Mouse (Mus musculus): ENCODE measurements around the gene Gm15319. TPM values are rescaled to one million over a fixed set of nuclear protein-coding genes. Genes with fewer than 3 reads are reported as not detected.
"Not testable (repeated sequence)": the region's sequence is repeated elsewhere in the genome, so short reads cannot be mapped to it uniquely, and the experiment has no call there.

Gene Gm15319
- polyA plus RNA-seq, 1 experiment from 2014 or later = not detected

DNA sequence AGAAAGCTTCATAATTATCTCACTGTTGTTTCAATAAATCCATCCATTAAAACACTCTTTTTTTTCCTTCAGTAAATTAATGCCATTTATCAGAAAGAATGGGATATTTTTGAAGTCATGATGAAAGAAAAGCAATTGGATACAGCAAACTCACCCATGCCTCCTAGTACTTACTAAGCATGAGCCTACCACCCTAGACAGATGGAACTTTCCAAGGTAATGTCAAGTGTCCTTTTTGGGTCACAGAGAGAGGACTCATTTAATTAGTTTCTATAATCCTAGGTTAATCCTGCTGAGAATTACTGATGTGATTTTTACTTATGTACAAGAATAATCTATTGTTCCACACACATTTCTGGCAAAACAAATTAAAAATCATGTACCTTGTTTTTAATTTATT, 69.0 kb downstream of the Gm15319 start:
- H3K4me3 ChIP-seq; DNase-seq (ENCODE audit: low spot score); H3K9me3 ChIP-seq; H3K27ac ChIP-seq (replicated peaks); H3K36me3 ChIP-seq (replicated peaks); H3K4me1 ChIP-seq; H3K27me3 ChIP-seq (replicated peaks; ENCODE audit: low read depth, poor library complexity, severe bottlenecking): not testable (repeated sequence)

DNA sequence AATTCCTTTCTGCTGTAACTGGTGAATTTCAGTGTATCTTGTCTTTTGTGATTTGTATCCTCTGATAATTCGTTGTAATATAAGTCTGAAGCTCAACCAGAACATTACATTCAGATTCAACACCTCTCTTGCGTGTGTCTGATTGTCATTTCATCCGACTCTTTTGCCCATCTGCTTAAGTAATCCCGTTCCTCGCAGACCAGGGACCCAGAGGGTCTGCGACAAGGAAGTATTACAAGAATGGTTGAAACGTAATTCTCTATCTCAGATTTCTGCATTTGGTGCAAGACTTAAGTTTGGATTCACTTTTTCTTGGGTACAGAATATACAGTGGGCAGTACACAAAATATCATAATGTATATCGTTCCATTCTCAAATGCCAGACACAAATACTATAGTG, 73.0 kb downstream of the Gm15319 start:
- DNase-seq (ENCODE audit: low spot score); H3K27me3 ChIP-seq (replicated peaks; ENCODE audit: low read depth, poor library complexity, severe bottlenecking); H3K4me1 ChIP-seq; H3K36me3 ChIP-seq (replicated peaks); H3K4me3 ChIP-seq; H3K27ac ChIP-seq (replicated peaks); H3K9me3 ChIP-seq: not testable (repeated sequence)
- 84% methylated on average over 5 of the region's 8 CpGs for WGBS

DNA sequence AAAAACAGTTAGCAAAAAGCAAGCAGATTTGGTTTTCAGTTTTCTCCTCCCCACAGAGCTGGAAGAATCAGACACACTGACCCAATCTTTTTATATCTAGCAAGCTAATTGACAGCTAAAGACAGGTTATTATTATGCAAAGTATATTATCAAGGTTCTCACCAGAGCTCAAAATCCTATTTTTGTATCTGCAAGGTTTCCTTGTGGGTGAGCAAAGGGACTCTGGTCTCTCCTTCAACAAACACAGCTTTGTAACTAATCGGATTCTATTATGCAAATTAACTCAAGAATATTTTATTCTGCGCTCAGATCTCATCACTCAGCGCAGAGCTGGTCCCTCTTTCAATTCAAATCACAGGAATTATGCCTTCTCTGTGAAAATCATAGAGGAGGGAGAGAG, 74.1 kb downstream of the Gm15319 start:
- not testable (repeated sequence) for H3K4me3 ChIP-seq; H3K4me1 ChIP-seq; H3K9me3 ChIP-seq; H3K36me3 ChIP-seq (replicated peaks); H3K27me3 ChIP-seq (replicated peaks; ENCODE audit: low read depth, poor library complexity, severe bottlenecking); H3K27ac ChIP-seq (replicated peaks); DNase-seq (ENCODE audit: low spot score)
- 92% methylated on average over 3 of the region's 3 CpGs for WGBS

DNA sequence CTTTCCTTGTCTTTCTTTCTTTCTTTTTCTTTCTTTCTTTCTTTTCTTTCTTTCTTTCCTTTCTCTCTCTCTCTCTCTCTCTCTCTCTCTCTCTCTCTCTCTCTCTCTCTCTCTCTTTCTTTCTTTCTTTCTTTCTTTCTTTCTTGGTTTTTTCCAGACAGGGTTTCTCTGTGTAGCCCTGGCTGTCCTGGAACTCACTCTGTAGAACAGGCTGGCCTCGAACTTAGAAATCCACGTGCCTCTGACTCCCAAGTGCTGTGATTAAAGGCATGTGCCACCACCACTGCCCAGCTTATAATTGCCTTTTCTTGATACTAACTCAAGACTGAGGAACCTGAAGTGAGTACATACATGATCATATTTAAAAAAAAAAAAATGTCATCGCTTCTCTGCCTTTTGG, 75.3 kb downstream of the Gm15319 start:
- DNase-seq (ENCODE audit: low spot score); H3K27me3 ChIP-seq (replicated peaks; ENCODE audit: low read depth, poor library complexity, severe bottlenecking); H3K4me1 ChIP-seq; H3K9me3 ChIP-seq; H3K4me3 ChIP-seq; H3K27ac ChIP-seq (replicated peaks); H3K36me3 ChIP-seq (replicated peaks): not testable (repeated sequence)
- 92% methylated on average over 3 of the region's 3 CpGs for WGBS
